Mouse (Mus musculus): ENCODE results near the gene Eri2. TPM values are rescaled to one million over a fixed set of nuclear protein-coding genes. Genes with fewer than 3 reads are reported as not detected.
"Not testable (repeated sequence)": the region's sequence is repeated elsewhere in the genome, so short reads cannot be mapped to it uniquely, and the experiment has no call there.

Gene Eri2
- polyA plus RNA-seq, 1 experiment from 2014 or later = 16.5 TPM

DNA sequence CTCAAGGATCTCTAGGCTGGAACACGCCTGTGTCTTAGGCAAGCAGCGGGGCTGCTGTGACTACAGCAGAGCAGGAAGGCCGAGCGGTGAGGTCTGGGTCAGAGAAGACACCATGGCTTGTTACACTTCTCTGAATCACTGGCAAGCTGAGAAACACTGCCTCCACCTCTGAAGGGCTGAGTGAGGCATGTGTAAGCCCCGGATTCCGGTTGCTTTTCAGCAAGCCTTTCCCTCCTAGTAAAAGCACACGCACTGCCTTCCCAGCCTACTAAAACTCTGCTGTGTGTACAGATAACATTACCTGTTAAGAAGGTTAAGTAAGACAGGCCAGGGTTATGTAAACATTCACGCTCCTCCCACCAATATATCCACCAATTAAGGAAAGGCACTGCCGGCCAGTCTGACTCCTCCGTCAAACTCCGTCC lies 33.3 kb downstream of the Eri2 start, which contains the start of gene Acsm3:
TSS of gene Acsm3 (plus strand) at position 397 of the 425 bp plus-strand sequence.
- no peak within 1 kb of the TSS for H3K4me2 ChIP-seq (ENCODE audit: low read length)
- ATAC-seq = no peak
- no peaks in the 10 kb centered on the region for H3K4me1 ChIP-seq (ENCODE audit: control insufficient read depth, insufficient read depth, low read length)
- H3K36me3 ChIP-seq (ENCODE audit: control insufficient read depth, insufficient read depth, low read length) = no peaks in the 10 kb centered on the region
- no peak within 1 kb of the TSS for H3K27ac ChIP-seq (ENCODE audit: low read length)
- no peak within 1 kb of the TSS for H3K9ac ChIP-seq (ENCODE audit: low read depth, low read length)
- no peaks in the 10 kb centered on the region for H3K9me3 ChIP-seq (replicated peaks; ENCODE audit: control insufficient read depth, low read length, poor library complexity, severe bottlenecking)
- 89% methylated on average over 11 of the region's 11 CpGs for WGBS
- no peaks in the 10 kb centered on the region for H3K27me3 ChIP-seq (ENCODE audit: control insufficient read depth, insufficient read depth, low read depth, low read length)
- no peak within 1 kb of the TSS for H3K4me3 ChIP-seq (ENCODE audit: low read depth, low read length)

DNA sequence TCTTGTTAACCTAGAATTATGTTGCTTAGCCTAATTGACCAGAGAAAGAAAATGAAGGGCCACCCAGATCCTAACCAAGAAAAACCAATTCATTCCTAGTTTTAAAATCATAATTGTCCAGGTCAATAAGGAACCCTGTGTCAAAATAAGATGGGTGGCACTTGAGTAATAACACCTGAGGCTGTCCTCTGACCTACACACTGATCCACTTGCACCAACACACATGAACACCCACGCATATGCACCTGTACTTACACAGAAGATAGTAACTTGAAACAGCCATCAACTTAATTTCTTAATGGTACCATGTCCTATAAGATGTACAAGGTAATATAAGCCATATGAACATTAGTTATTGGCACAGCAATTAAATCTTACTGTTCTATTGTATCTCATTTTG lies 40.2 kb downstream of the Eri2 start:
- no peak for ATAC-seq
- H3K9me3 ChIP-seq (replicated peaks; ENCODE audit: control insufficient read depth, low read length, poor library complexity, severe bottlenecking) = no peaks in the 10 kb centered on the region
- H3K9ac ChIP-seq (ENCODE audit: low read depth, low read length) = no peak overlapping the region
- WGBS = 89% methylated on average over 1 of the region's 1 CpGs
- H3K4me2 ChIP-seq (ENCODE audit: low read length) = no peak overlapping the region
- no peaks in the 10 kb centered on the region for H3K4me1 ChIP-seq (ENCODE audit: control insufficient read depth, insufficient read depth, low read length)
- H3K27me3 ChIP-seq (ENCODE audit: control insufficient read depth, insufficient read depth, low read depth, low read length) = no peaks in the 10 kb centered on the region
- H3K4me3 ChIP-seq (ENCODE audit: low read depth, low read length) = no peak overlapping the region
- no peak overlapping the region for H3K27ac ChIP-seq (ENCODE audit: low read length)
- H3K36me3 ChIP-seq (ENCODE audit: control insufficient read depth, insufficient read depth, low read length) = no peaks in the 10 kb centered on the region

DNA sequence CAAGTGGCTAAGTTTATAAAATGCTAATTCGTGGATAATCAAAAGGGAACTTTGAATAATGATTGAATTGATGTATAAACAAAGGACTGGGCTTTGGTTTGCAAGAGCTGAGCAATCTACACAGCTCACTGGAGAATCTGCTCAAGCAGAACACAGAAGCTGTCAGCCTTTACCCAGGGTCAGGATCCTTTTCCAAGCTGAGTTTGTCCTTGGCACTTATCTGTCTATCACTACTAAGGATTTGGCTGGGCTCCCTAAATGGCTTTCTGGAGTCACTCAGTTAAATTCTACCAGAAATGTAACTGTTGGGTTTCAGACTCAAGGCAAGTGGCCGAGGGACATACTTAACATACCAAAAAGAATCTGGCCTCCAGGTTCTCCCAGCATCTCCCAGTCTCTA lies 43.9 kb downstream of the Eri2 start:
- Histone ChIP-seq H3K4me2 (ENCODE audit: low read length) (no peak overlapping the region), H3K4me1 (ENCODE audit: control insufficient read depth, insufficient read depth, low read length) (no peaks in the 10 kb centered on the region), H3K27ac (ENCODE audit: low read length) (no peak overlapping the region), H3K36me3 (ENCODE audit: control insufficient read depth, insufficient read depth, low read length) (no peaks in the 10 kb centered on the region), H3K9me3 (replicated peaks; ENCODE audit: control insufficient read depth, low read length, poor library complexity, severe bottlenecking) (no peaks in the 10 kb centered on the region), H3K9ac (ENCODE audit: low read depth, low read length) (no peak overlapping the region), H3K4me3 (ENCODE audit: low read depth, low read length) (no peak overlapping the region), H3K27me3 (ENCODE audit: control insufficient read depth, insufficient read depth, low read depth, low read length) (no peaks in the 10 kb centered on the region)
- 69% methylated on average over 2 of the region's 2 CpGs for WGBS
- ATAC-seq = no peak

GRCm38 (mm10) chr7:119748761-119749160 lies 45.1 kb downstream of the Eri2 start:
- no peaks in the 10 kb centered on the region for H3K4me1 ChIP-seq (ENCODE audit: control insufficient read depth, insufficient read depth, low read length)
- no peak overlapping the region for H3K27ac ChIP-seq (ENCODE audit: low read length)
- H3K4me3 ChIP-seq (ENCODE audit: low read depth, low read length) = no peak overlapping the region
- no peak overlapping the region for H3K4me2 ChIP-seq (ENCODE audit: low read length)
- ATAC-seq = no peak
- no peaks in the 10 kb centered on the region for H3K9me3 ChIP-seq (replicated peaks; ENCODE audit: control insufficient read depth, low read length, poor library complexity, severe bottlenecking)
- WGBS = 89% methylated on average over 1 of the region's 2 CpGs
- H3K27me3 ChIP-seq (ENCODE audit: control insufficient read depth, insufficient read depth, low read depth, low read length) = no peaks in the 10 kb centered on the region
- no peaks in the 10 kb centered on the region for H3K36me3 ChIP-seq (ENCODE audit: control insufficient read depth, insufficient read depth, low read length)
- no peak overlapping the region for H3K9ac ChIP-seq (ENCODE audit: low read depth, low read length)

DNA sequence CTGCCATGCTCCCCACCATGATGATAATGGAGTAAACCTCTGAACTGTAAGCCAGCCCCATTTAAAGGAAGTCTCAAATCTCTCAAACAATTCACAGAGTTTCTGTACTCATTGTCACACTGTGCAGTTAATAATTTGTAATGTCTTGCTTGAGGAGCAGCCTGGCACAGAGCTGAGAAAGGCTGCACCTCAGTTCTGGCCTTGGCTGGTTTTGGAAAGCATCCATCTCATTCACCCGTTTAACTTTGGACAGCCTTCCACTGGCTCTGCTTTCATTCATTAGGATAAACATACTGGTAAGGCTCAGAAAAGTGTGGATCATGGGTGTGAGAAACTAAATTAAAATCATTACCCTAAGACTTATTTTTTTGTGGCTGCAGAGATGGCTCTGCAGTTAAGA lies 48.0 kb downstream of the Eri2 start:
- Histone ChIP-seq H3K9me3 (replicated peaks; ENCODE audit: control insufficient read depth, low read length, poor library complexity, severe bottlenecking) (no peaks in the 10 kb centered on the region), H3K27me3 (ENCODE audit: control insufficient read depth, insufficient read depth, low read depth, low read length) (no peaks in the 10 kb centered on the region), H3K9ac (ENCODE audit: low read depth, low read length) (no peak overlapping the region), H3K4me2 (ENCODE audit: low read length) (no peak overlapping the region), H3K27ac (ENCODE audit: low read length) (no peak overlapping the region), H3K36me3 (ENCODE audit: control insufficient read depth, insufficient read depth, low read length) (no peaks in the 10 kb centered on the region), H3K4me1 (ENCODE audit: control insufficient read depth, insufficient read depth, low read length) (no peaks in the 10 kb centered on the region), H3K4me3 (ENCODE audit: low read depth, low read length) (no peak overlapping the region)
- 82% methylated on average over 1 of the region's 1 CpGs for WGBS
- ATAC-seq = no peak

DNA sequence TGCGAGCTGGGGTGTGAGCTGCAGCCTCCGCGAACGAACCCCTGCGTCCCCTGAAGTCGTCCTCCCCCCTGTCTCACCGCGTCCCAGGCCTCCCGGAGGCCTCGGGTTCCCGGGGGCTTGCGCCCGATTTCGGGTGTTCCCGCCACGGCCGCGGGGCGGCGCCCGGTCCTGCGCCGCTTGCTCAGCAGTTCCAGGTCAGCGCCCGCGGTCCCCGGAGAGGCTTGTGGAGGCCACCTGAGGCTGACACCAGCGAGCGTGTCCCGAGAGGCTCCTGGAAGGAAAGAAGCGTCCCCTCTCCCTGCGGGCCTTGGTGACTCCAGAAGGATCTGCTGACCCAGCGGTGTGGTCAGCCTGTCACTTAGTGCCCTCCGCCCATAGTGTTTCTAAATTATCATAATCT lies 49.5 kb downstream of the Eri2 start:
- ATAC-seq = no peak
- Histone ChIP-seq H3K36me3 (ENCODE audit: control insufficient read depth, insufficient read depth, low read length) (no peaks in the 10 kb centered on the region), H3K27ac (ENCODE audit: low read length) (no peak overlapping the region), H3K4me3 (ENCODE audit: low read depth, low read length) (no peak overlapping the region), H3K4me2 (ENCODE audit: low read length) (peak overlapping the region; percentile 38), H3K27me3 (ENCODE audit: control insufficient read depth, insufficient read depth, low read depth, low read length) (no peaks in the 10 kb centered on the region), H3K9me3 (replicated peaks; ENCODE audit: control insufficient read depth, low read length, poor library complexity, severe bottlenecking) (no peaks in the 10 kb centered on the region), H3K9ac (ENCODE audit: low read depth, low read length) (0 out of 2 replicates have a peak overlapping the region, but pooled peaks have one; percentile 15), H3K4me1 (ENCODE audit: control insufficient read depth, insufficient read depth, low read length) (no peaks in the 10 kb centered on the region)
- WGBS = 7% methylated on average over 34 of the region's 34 CpGs

DNA sequence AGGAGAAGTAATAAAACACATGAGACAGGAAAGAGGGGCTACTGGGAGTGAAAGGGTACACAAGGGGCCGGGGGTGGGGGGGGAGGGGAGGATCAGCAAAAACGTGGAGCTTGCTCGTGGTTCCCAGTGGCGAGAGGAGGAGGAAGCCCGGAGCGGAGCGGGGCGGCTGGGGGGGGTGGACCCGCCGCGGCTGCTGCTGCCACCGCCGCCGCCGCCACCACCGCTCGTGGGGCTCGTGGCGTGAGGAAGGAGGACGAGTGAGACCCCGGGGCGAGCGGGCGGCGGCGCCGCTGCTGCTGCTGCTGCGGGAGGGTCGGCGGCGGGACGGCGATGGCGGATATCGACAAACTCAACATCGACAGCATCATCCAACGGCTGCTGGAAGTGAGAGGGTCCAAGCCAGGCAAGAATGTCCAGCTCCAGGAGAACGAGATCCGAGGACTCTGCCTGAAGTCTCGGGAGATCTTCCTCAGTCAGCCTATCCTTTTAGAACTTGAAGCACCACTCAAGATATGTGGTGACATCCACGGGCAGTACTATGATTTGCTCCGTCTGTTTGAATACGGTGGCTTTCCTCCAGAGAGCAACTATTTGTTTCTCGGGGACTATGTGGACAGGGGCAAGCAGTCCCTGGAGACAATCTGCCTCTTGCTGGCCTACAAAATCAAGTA lies 53.9 kb downstream of the Eri2 start:
- H3K9me3 ChIP-seq (replicated peaks; ENCODE audit: control insufficient read depth, low read length, poor library complexity, severe bottlenecking); H3K27ac ChIP-seq (ENCODE audit: low read length); H3K36me3 ChIP-seq (ENCODE audit: control insufficient read depth, insufficient read depth, low read length); H3K27me3 ChIP-seq (ENCODE audit: control insufficient read depth, insufficient read depth, low read depth, low read length); H3K4me1 ChIP-seq (ENCODE audit: control insufficient read depth, insufficient read depth, low read length): not testable (repeated sequence)
- H3K4me2 ChIP-seq (ENCODE audit: low read length) = peak overlapping the region; percentile 48
- WGBS = 2% methylated on average over 24 of the region's 44 CpGs
- peak overlapping the region; percentile 37 for H3K4me3 ChIP-seq (ENCODE audit: low read depth, low read length)
- peak overlapping the region; percentile 46; the same call in 1 of the 2 replicates for H3K9ac ChIP-seq (ENCODE audit: low read depth, low read length)
- peak; percentile 79 for ATAC-seq

GRCm38 (mm10) chr7:119738877-119739276 lies 55.0 kb downstream of the Eri2 start:
- Histone ChIP-seq H3K36me3 (ENCODE audit: control insufficient read depth, insufficient read depth, low read length) (no peaks in the 10 kb centered on the region), H3K27ac (ENCODE audit: low read length) (no peak overlapping the region), H3K27me3 (ENCODE audit: control insufficient read depth, insufficient read depth, low read depth, low read length) (no peaks in the 10 kb centered on the region), H3K4me2 (ENCODE audit: low read length) (no peak overlapping the region), H3K4me1 (ENCODE audit: control insufficient read depth, insufficient read depth, low read length) (no peaks in the 10 kb centered on the region), H3K4me3 (ENCODE audit: low read depth, low read length) (no peak overlapping the region), H3K9ac (ENCODE audit: low read depth, low read length) (no peak overlapping the region), H3K9me3 (replicated peaks; ENCODE audit: control insufficient read depth, low read length, poor library complexity, severe bottlenecking) (no peaks in the 10 kb centered on the region)
- ATAC-seq = no peak
- WGBS = 84% methylated on average over 2 of the region's 2 CpGs

DNA sequence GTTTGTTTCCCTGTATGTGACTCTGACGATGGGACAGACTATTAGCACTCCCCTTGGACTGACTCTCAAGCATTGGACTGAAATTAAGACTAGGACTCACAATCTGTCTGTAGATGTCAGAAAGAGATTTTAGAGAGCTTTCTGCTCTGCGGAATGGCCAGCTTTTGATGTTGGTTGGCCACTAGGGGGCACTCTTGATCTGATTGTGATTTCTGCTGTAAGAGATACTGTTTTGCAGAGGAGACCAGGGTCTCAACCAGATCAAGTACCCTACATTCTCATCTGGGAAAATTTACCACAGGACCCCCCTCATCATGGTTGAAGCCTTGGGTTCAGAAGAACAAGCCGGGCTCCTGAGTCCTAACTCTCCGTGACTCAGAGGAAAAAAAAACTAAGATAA lies 62.6 kb downstream of the Eri2 start:
- not testable (repeated sequence) for H3K4me3 ChIP-seq (ENCODE audit: low read depth, low read length); H3K36me3 ChIP-seq (ENCODE audit: control insufficient read depth, insufficient read depth, low read length); H3K4me1 ChIP-seq (ENCODE audit: control insufficient read depth, insufficient read depth, low read length); H3K9ac ChIP-seq (ENCODE audit: low read depth, low read length); H3K27ac ChIP-seq (ENCODE audit: low read length); H3K9me3 ChIP-seq (replicated peaks; ENCODE audit: control insufficient read depth, low read length, poor library complexity, severe bottlenecking); H3K4me2 ChIP-seq (ENCODE audit: low read length); H3K27me3 ChIP-seq (ENCODE audit: control insufficient read depth, insufficient read depth, low read depth, low read length); ATAC-seq
- 84% methylated on average over 4 of the region's 4 CpGs for WGBS

Measured in midbrain, embryonic 16.5 days (tissue).